Mouse (Mus musculus) midbrain, embryonic 13.5 days (tissue): Measurements from ENCODE around the gene Ufsp2. TPM values are rescaled to one million over a fixed set of nuclear protein-coding genes. Genes with fewer than 3 reads are reported as not detected.
A peak's percentile ranks its signal among the peaks of the same experiment; 100 is the strongest.

Experiments used
- ATAC-seq: fragments of 200-750 bp; cut with Nextera tagmentation; 2 replicates; pipeline ENCODE4 v1.8.0; 2017; ENCODE audit warnings: mild to moderate bottlenecking, moderate TSS enrichment, moderate library complexity
- H3K27ac ChIP-seq: fragments of 300-500 bp; sonication (generic); 2 replicates; pipeline ENCODE4 v1.5.1; 2015; ENCODE audit warnings: inconsistent platforms, mild to moderate bottlenecking, moderate library complexity
- H3K27me3 ChIP-seq: fragments of 300-500 bp; sonication (generic); 2 replicates; pipeline ENCODE4 v1.6.1; 2015; ENCODE audit warnings: mild to moderate bottlenecking, inconsistent platforms
- H3K36me3 ChIP-seq: fragments of 300-500 bp; sonication (generic); 2 replicates; pipeline ENCODE4 v1.6.1; 2015; ENCODE audit warnings: mild to moderate bottlenecking, inconsistent platforms
- H3K4me1 ChIP-seq: fragments of 300-500 bp; sonication (generic); replicated peaks from 2 replicates; pipeline ENCODE4 v1.6.1; 2015; ENCODE audit warnings: inconsistent platforms
- H3K4me2 ChIP-seq: fragments of 300-500 bp; sonication (generic); replicated peaks from 2 replicates; pipeline ENCODE4 v1.6.1; 2015; ENCODE audit warnings: moderate library complexity, mild to moderate bottlenecking, inconsistent platforms
- H3K4me3 ChIP-seq: fragments of 300-500 bp; sonication (generic); replicated peaks from 2 replicates; pipeline ENCODE4 v1.5.1; 2015; ENCODE audit warnings: mild to moderate bottlenecking, inconsistent platforms
- H3K9ac ChIP-seq: fragments of 300-500 bp; sonication (generic); replicated peaks from 2 replicates; pipeline ENCODE4 v1.6.1; 2015; ENCODE audit warnings: mild to moderate bottlenecking, inconsistent platforms
- H3K9me3 ChIP-seq: fragments of 300-500 bp; sonication (generic); 2 replicates; pipeline ENCODE4 v1.6.1; 2016; ENCODE audit warnings: mild to moderate bottlenecking, inconsistent platforms
- WGBS: fragments of 180-500 bp; shearing (Covaris S2); methylation state at CpG from one replicate; pipeline ENCODE4 v1.1.7; 2015; 5-methylcytosine and 5-hydroxymethylcytosine counted together
- polyA plus RNA-seq: library from polyadenylated mRNA; unstranded; fragments of >200 nt; fragmentation: Nextera tagmentation; extraction: Ambion mirVana; gene quantifications from 2 replicates; pipeline ENCODE4 v1.2.1, GENCODE M21; 2015

Gene Ufsp2
- polyA plus RNA-seq, 1 experiment from 2014 or later = 62.6 TPM

GRCm38 (mm10) chr8:46024392-46024791, 49.1 kb downstream of the Ufsp2 start:
- no peaks in the 10 kb centered on the region for H3K9me3 ChIP-seq
- H3K9ac ChIP-seq = no peak overlapping the region
- H3K27ac ChIP-seq = no peak overlapping the region
- ATAC-seq = no peak
- H3K4me2 ChIP-seq = no peak overlapping the region
- H3K4me1 ChIP-seq = no peaks in the 10 kb centered on the region
- no peak overlapping the region for H3K4me3 ChIP-seq
- H3K36me3 ChIP-seq = 0 out of 2 replicates have a peak, but pooled peaks cover 3% of the 10 kb centered on the region
- H3K27me3 ChIP-seq = no peaks in the 10 kb centered on the region
- WGBS = 63% methylated on average over 4 of the region's 4 CpGs

- Histone ChIP-seq H3K4me3 (no peak overlapping the region), H3K9ac (no peak overlapping the region), H3K27me3 (no peaks in the 10 kb centered on the region), H3K27ac (no peak overlapping the region), H3K4me2 (no peak overlapping the region), H3K36me3 (peaks cover 28% of the 10 kb centered on the region), H3K9me3 (no peaks in the 10 kb centered on the region), H3K4me1 (0 out of 2 replicates have a peak, but pooled peaks cover 4% of the 10 kb centered on the region)
- 67% methylated on average over 11 of the region's 11 CpGs for WGBS
- ATAC-seq = no peak
These were observed 60.9 kb downstream of the Ufsp2 start for GRCm38 (mm10) chr8:46036217-46036616.

- Histone ChIP-seq H3K4me3 (no peak overlapping the region), H3K4me1 (0 out of 2 replicates have a peak, but pooled peaks cover 4% of the 10 kb centered on the region), H3K36me3 (peaks cover 26% of the 10 kb centered on the region), H3K9me3 (no peaks in the 10 kb centered on the region), H3K4me2 (no peak overlapping the region), H3K9ac (no peak overlapping the region), H3K27ac (no peak overlapping the region), H3K27me3 (no peaks in the 10 kb centered on the region)
- ATAC-seq = no peak
- WGBS = 76% methylated on average over 1 of the region's 1 CpGs
These were observed 64.3 kb downstream of the Ufsp2 start for GRCm38 (mm10) chr8:46039666-46040065.

GRCm38 (mm10) chr8:46040260-46040659, 64.9 kb downstream of the Ufsp2 start:
- WGBS = 69% methylated on average over 13 of the region's 13 CpGs
- no peak overlapping the region for H3K9ac ChIP-seq
- H3K4me1 ChIP-seq = 0 out of 2 replicates have a peak, but pooled peaks cover 4% of the 10 kb centered on the region
- no peaks in the 10 kb centered on the region for H3K27me3 ChIP-seq
- H3K4me2 ChIP-seq = no peak overlapping the region
- H3K36me3 ChIP-seq = peaks cover 24% of the 10 kb centered on the region
- H3K27ac ChIP-seq = peak overlapping the region; percentile 1; the same call in 1 of the 2 replicates
- no peak overlapping the region for H3K4me3 ChIP-seq
- H3K9me3 ChIP-seq = no peaks in the 10 kb centered on the region
- ATAC-seq = no peak

Other genes with a start within 250 kb of the Ufsp2 start
- 20.5 and 34.9 TPM in 2 replicates for gene Pdlim3, start 90.1 kb upstream of the Ufsp2 start, polyA plus RNA-seq
- 0.20 and 0.31 TPM in 2 replicates for gene Ccdc110, start 40.9 kb upstream of the Ufsp2 start, polyA plus RNA-seq
- gene 1700029J07Rik, start 276 bp upstream of the Ufsp2 start, polyA plus RNA-seq = 4.0 and 4.8 TPM in 2 replicates
- 0.55 and 0.62 TPM in 2 replicates for gene Lrp2bp, start 23.8 kb downstream of the Ufsp2 start, polyA plus RNA-seq
- gene Ankrd37, start 30.2 kb downstream of the Ufsp2 start, polyA plus RNA-seq = 32.3 and 32.6 TPM in 2 replicates
- 28.7 and 29.2 TPM in 2 replicates for gene Cfap97, start 176.2 kb downstream of the Ufsp2 start, polyA plus RNA-seq
- 6.4 and 6.5 TPM in 2 replicates for gene Snx25, start 176.6 kb downstream of the Ufsp2 start, polyA plus RNA-seq
- 693 and 718 TPM in 2 replicates for gene Slc25a4, start 235.8 kb downstream of the Ufsp2 start, polyA plus RNA-seq